Mouse (Mus musculus) bone marrow, adult 2 months (tissue): ENCODE measurements at regions not wholly inside any gene's neighbourhood (a gene's known extent, or its start where the extent isn't known, plus 50 kb on each side); places are given as distances from the start of the nearest gene placed in this dataset.

Experiments
- H3K27ac ChIP-seq: fragments of 200-500 bp; 2 replicates; pipeline ENCODE4 v1.5.1; 2012; ENCODE audit warnings: low read depth, mild to moderate bottlenecking, control low read depth, inconsistent platforms, low read length; ENCODE audit not compliant: control insufficient read depth, poor library complexity, insufficient read depth
- H3K4me1 ChIP-seq: fragments of 200-500 bp; 2 replicates; pipeline ENCODE4 v1.6.1; 2011; ENCODE audit warnings: low read length; ENCODE audit not compliant: control insufficient read depth, insufficient read depth
- H3K4me3 ChIP-seq: fragments of 200-500 bp; replicated peaks from 2 replicates; pipeline ENCODE3; 2011; ENCODE audit warnings: mild to moderate bottlenecking, low read depth, low read length, control low read depth; ENCODE audit not compliant: control insufficient read depth
- CTCF ChIP-seq: fragments of 200-500 bp; IDR thresholded peaks from 2 replicates; pipeline ENCODE4 v1.5.1; 2011; ENCODE audit warnings: low read length, control low read depth; ENCODE audit not compliant: control insufficient read depth, insufficient read depth
- POLR2A ChIP-seq: fragments of 200-500 bp; IDR thresholded peaks from 2 replicates; pipeline ENCODE4 v1.6.1; 2011; ENCODE audit warnings: low read depth, mild to moderate bottlenecking, control low read depth, low read length, borderline replicate concordance; ENCODE audit not compliant: control insufficient read depth
- WGBS: fragments of 180-500 bp; shearing (Covaris S2); methylation state at CpG from one replicate; pipeline ENCODE4 v1.1.7; 2018; 5-methylcytosine and 5-hydroxymethylcytosine counted together

- no peak overlapping the region for H3K27ac ChIP-seq
- TF ChIP-seq CTCF (no peak), POLR2A (no peak)
- no peak overlapping the region for H3K4me3 ChIP-seq
- H3K4me1 ChIP-seq, result no peaks in the 10 kb centered on the region
- 55% methylated on average over 12 of the region's 12 CpGs for WGBS
Measured at GRCm38 (mm10) chr13:107734161-107734905, 309.9 kb upstream of the Smim15 start.

DNA sequence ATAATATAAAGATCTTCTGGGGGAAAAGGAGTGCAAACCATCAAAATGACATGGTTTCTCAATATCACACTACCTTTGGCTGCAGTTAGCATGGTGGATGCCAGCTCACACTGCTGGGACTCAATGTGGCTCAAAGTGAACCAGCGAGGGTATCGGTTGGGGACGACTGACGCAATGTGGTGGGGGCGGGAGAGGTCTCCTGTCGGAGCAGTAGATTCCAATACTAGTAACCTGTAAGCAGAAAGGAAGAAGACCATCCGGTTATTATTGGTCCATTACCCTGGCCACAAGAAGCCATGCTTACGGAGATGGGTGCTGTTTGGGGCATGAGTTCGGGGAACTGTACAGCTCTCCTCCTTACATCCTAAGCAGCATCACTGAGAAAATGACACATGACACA, 313.3 kb upstream of the Smim15 start:
- WGBS, result 93% methylated on average over 9 of the region's 9 CpGs
- Histone ChIP-seq H3K4me3 (no peak overlapping the region), H3K27ac (no peak overlapping the region), H3K4me1 (no peaks in the 10 kb centered on the region)
- no peak for TF ChIP-seq POLR2A
- no peak for TF ChIP-seq CTCF

DNA sequence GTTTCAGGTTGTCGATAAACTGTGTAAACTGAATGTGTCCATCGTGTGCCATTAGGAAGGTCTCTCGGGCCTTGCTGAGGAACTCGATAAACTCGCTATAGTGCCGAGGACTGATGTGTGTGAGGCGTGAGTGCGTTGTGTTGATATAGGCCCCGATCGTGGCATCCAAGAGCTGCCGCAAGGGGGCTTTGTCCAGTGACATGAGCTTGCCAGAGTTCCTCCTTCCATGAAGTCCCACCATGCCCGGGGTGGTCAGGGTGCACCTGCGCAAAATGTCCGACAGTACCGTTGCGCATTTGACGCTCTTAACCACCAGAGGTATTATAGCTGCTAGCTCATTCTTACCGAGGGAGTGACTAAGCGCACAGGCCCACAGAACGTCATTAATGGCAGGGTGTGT, 317.8 kb upstream of the Smim15 start:
- 93% methylated on average over 20 of the region's 20 CpGs for WGBS
- no peak overlapping the region for H3K4me3 ChIP-seq
- TF ChIP-seq POLR2A (no peak), CTCF (no peak)
- no peak overlapping the region for H3K27ac ChIP-seq
- H3K4me1 ChIP-seq, result no peaks in the 10 kb centered on the region

- no peak for TF ChIP-seq POLR2A
- TF ChIP-seq CTCF, result no peak
- Histone ChIP-seq H3K27ac (no peak overlapping the region), H3K4me1 (no peaks in the 10 kb centered on the region), H3K4me3 (no peak overlapping the region)
- WGBS, result 80% methylated on average over 11 of the region's 11 CpGs
Measured at GRCm38 (mm10) chr13:107721901-107722300, 322.3 kb upstream of the Smim15 start.

- Histone ChIP-seq H3K4me3 (no peak overlapping the region), H3K27ac (no peak overlapping the region), H3K4me1 (no peaks in the 10 kb centered on the region)
- WGBS, result 81% methylated on average over 8 of the region's 8 CpGs
- TF ChIP-seq POLR2A, result no peak
- TF ChIP-seq CTCF, result no peak
Measured at GRCm38 (mm10) chr13:107720874-107721574, 323.2 kb upstream of the Smim15 start.

- 77% methylated on average over 14 of the region's 14 CpGs for WGBS
- no peak overlapping the region for H3K27ac ChIP-seq
- TF ChIP-seq CTCF, result no peak
- TF ChIP-seq POLR2A, result no peak
- no peak overlapping the region for H3K4me3 ChIP-seq
- H3K4me1 ChIP-seq, result no peaks in the 10 kb centered on the region
Measured at GRCm38 (mm10) chr13:107718973-107719620, 325.1 kb upstream of the Smim15 start.

GRCm38 (mm10) chr13:107715616-107716015, 328.6 kb upstream of the Smim15 start:
- no peak for TF ChIP-seq CTCF
- Histone ChIP-seq H3K4me3 (no peak overlapping the region), H3K4me1 (no peaks in the 10 kb centered on the region), H3K27ac (no peak overlapping the region)
- 74% methylated on average over 4 of the region's 4 CpGs for WGBS

DNA sequence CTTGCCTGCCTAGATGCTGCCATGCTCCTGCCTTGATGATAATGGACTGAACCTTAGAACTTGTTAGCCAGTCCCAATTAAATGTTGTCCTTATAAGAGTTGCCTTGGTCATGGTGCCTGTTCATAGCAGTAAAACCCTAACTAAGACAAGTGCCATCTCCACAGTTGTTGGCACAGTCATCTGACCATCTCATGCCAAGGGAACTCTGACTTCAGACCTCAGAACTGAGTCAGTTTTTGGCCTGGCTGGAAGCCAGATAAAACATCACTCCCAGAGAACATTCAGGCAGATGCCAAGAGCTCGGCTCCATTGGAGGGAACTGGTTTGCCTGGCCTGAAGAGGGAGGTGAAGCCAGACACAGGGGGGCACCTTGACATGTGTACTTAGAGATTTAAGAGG, 330.2 kb upstream of the Smim15 start:
- H3K4me1 ChIP-seq, result no peaks in the 10 kb centered on the region
- H3K4me3 ChIP-seq, result no peak overlapping the region
- TF ChIP-seq POLR2A, result no peak
- TF ChIP-seq CTCF, result no peak
- 69% methylated on average over 1 of the region's 1 CpGs for WGBS
- H3K27ac ChIP-seq, result no peak overlapping the region
